ENCODE assay signal across 8 mouse cellular contexts in the genomic region with DNA sequence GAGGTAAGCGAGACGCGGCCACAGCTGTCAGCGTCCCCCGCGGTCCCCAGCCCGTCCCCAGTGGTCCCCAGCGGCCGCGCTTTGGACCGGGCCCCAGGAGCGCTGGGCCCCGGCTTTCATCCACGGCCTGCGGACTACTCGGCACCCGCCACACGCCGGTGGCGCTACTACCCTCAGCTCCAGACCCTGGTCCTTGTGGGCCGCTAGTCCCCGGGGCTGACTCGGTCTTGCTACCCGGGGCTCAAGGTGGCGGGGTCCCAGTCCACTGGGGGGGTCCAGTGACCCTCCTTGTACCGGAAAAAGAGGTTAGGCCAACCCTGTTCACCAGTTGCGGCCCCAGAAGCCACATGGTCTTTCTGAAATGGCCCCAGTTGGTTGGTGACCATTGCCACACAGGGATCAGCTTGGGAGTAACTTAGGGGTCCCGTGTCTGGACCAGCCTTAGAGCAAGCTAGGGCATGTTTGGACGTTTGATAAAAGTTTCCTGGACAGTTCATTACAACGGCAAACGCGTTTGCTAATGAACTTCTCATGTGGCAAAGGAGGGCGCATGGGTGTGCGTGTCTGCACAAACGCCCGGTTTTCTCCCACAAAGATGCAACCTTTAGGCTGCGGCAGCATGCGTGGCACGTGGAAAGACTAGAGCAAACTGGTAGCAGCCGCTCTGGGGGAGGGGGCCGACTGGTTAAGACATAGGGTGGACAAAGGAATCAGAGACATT. TPM values are rescaled to one million over a fixed set of nuclear protein-coding genes. Genes with fewer than 3 reads are reported as not detected.
DNase-seq lines count a peak whose midpoint lies in the region; ATAC-seq and TF ChIP-seq lines count a peak whose summit lies in the region.

No protein-coding gene starts in this region.

- WGBS in heart, embryonic 12.5 days, result 1% methylated on average over 41 of the region's 41 CpGs
- 3% methylated on average over 41 of the region's 41 CpGs for WGBS in liver, embryonic 13.5 days (ENCODE audit: insufficient replicate concordance)
- 2% methylated on average over 41 of the region's 41 CpGs for WGBS in stomach, embryonic 14.5 days

- peaks cover 12% of the 10 kb centered on the region for H3K4me1 ChIP-seq in bone marrow macrophage, adult 2 months (ENCODE audit: control insufficient read depth, insufficient read depth, low read length)
- H3K4me1 ChIP-seq in heart, embryonic 12.5 days (replicated peaks), result peaks cover 57% of the 10 kb centered on the region
- peaks cover 15% of the 10 kb centered on the region for H3K4me1 ChIP-seq in liver, embryonic 13.5 days (replicated peaks)
- H3K4me1 ChIP-seq in stomach, embryonic 14.5 days (ENCODE audit: control insufficient read depth, insufficient read depth, low read length), result peaks cover 12% of the 10 kb centered on the region

- H3K9me3 ChIP-seq in heart, embryonic 12.5 days (replicated peaks), result peaks cover 6% of the 10 kb centered on the region
- 0 out of 2 replicates have a peak, but pooled peaks cover 5% of the 10 kb centered on the region for H3K9me3 ChIP-seq in liver, embryonic 13.5 days (replicated peaks)
- no peaks in the 10 kb centered on the region for H3K9me3 ChIP-seq in stomach, embryonic 14.5 days (ENCODE audit: control insufficient read depth, low read depth, low read length)

- no peak for TF ChIP-seq CTCF in left cerebral cortex, adult 2 months (IDR thresholded peaks at IDR 0.05)
- no peak for TF ChIP-seq CTCF in bone marrow macrophage, adult 2 months (IDR thresholded peaks at IDR 0.05; ENCODE audit: low read depth, low read length)

- H3K27me3 ChIP-seq in heart, embryonic 12.5 days (replicated peaks), result no peaks in the 10 kb centered on the region
- H3K27me3 ChIP-seq in liver, embryonic 13.5 days, result peaks cover 36% of the 10 kb centered on the region
- no peaks in the 10 kb centered on the region for H3K27me3 ChIP-seq in stomach, embryonic 14.5 days (ENCODE audit: control insufficient read depth, insufficient read depth, low read length)

- no peak for TF ChIP-seq POLR2A in bone marrow macrophage, adult 2 months (IDR thresholded peaks at IDR 0.05; ENCODE audit: borderline replicate concordance, low read depth, low read length)

- no peak for DNase-seq in left cerebral cortex, adult 2 months (ENCODE audit: extremely low spot score in 1 of 2, low spot score in 2 of 2)
- DNase-seq in left cerebral cortex, adult 9 months (ENCODE audit: low spot score in 2 of 2), result no peak
- no peak for DNase-seq in liver, embryonic 13.5 days
- no peak for DNase-seq in yolk sac, embryonic 10.5 days (ENCODE audit: low spot score)
- DNase-seq in gastrocnemius, postnatal 36 days, result no peak

- peak overlapping the region; percentile 75 for H3K4me2 ChIP-seq in heart, embryonic 12.5 days
- peak overlapping the region; percentile 78 for H3K4me2 ChIP-seq in liver, embryonic 13.5 days
- H3K4me2 ChIP-seq in stomach, embryonic 14.5 days (replicated peaks; ENCODE audit: low read depth, low read length), result peak overlapping the region; percentile 98

- H3K9ac ChIP-seq in heart, embryonic 12.5 days, result peak overlapping the region; percentile 98
- peak overlapping the region; percentile 66 for H3K9ac ChIP-seq in liver, embryonic 13.5 days
- peak overlapping the region; percentile 71 for H3K9ac ChIP-seq in stomach, embryonic 14.5 days (replicated peaks; ENCODE audit: low read depth, low read length)

- H3K27ac ChIP-seq in left cerebral cortex, adult 2 months, result peak overlapping the region; percentile 89
- H3K27ac ChIP-seq in bone marrow macrophage, adult 2 months (ENCODE audit: insufficient read depth, low read depth, low read length), result 0 out of 2 replicates have a peak overlapping the region, but pooled peaks have one; percentile 4
- peak overlapping the region; percentile 98 for H3K27ac ChIP-seq in heart, embryonic 12.5 days (ENCODE audit: poor library complexity, severe bottlenecking)
- H3K27ac ChIP-seq in liver, embryonic 13.5 days, result no peak overlapping the region
- H3K27ac ChIP-seq in stomach, embryonic 14.5 days (ENCODE audit: low read length), result no peak overlapping the region

- H3K4me3 ChIP-seq in left cerebral cortex, adult 2 months, result peak overlapping the region; percentile 92
- peak overlapping the region; percentile 97 for H3K4me3 ChIP-seq in bone marrow macrophage, adult 2 months (ENCODE audit: insufficient read depth, low read length)
- H3K4me3 ChIP-seq in heart, embryonic 12.5 days, result peak overlapping the region; percentile 82
- H3K4me3 ChIP-seq in liver, embryonic 13.5 days (replicated peaks), result peak overlapping the region; percentile 64
- peak overlapping the region; percentile 74 for H3K4me3 ChIP-seq in stomach, embryonic 14.5 days (ENCODE audit: low read depth, low read length)

- peak; percentile 36; the same call in 1 of the 2 replicates for ATAC-seq in heart, embryonic 12.5 days (ENCODE audit: insufficient number of reproducible peaks, low FRiP score)
- 0 out of 2 replicates have a peak, but pooled peaks have one; percentile 20 for ATAC-seq in liver, embryonic 13.5 days (ENCODE audit: low read depth)
- peak; percentile 51; the same call in 1 of the 2 replicates for ATAC-seq in stomach, embryonic 14.5 days (ENCODE audit: insufficient number of reproducible peaks, insufficient read depth, low FRiP score, low read depth)

- intact Hi-C loops in left cerebral cortex, adult 2 months (cut with DNase I), result loop anchor here (2.0 kb wide), 1 partner anchor 18 kb away; no protein-coding TSS in a partner anchor
- intact Hi-C loops in gastrocnemius, postnatal 36 days (cut with DNase I), result no loop called here

- 0 out of 2 replicates have a peak, but pooled peaks cover 3% of the 10 kb centered on the region for H3K36me3 ChIP-seq in heart, embryonic 12.5 days
- H3K36me3 ChIP-seq in liver, embryonic 13.5 days, result no peaks in the 10 kb centered on the region
- H3K36me3 ChIP-seq in stomach, embryonic 14.5 days (ENCODE audit: control insufficient read depth, insufficient read depth, low read length), result no peaks in the 10 kb centered on the region

RNA-seq across cellular contexts. Expression of a gene that starts 0.5 kb away (rescaled TPM):
- total RNA-seq in left cerebral cortex, adult 2 months (2021), result 10 to 100 TPM; 71.4 to 75.1 TPM
- polyA plus RNA-seq in bone marrow macrophage, adult 2 months (2012; ENCODE audit: insufficient read depth, insufficient read length, missing spikeins), result 98.5 and 98.7 TPM in 2 replicates
- 151 and 161 TPM in 2 replicates for polyA plus RNA-seq in heart, embryonic 12.5 days (2016; fragmentation: Nextera tagmentation; extraction: Ambion mirVana)
- polyA plus RNA-seq in liver, embryonic 13.5 days (2015; fragmentation: Nextera tagmentation; extraction: Ambion mirVana), result 12.9 and 15.9 TPM in 2 replicates
- 54.3 and 60.7 TPM in 2 replicates for polyA plus RNA-seq in stomach, embryonic 14.5 days (2014; fragmentation: Nextera tagmentation; extraction: Ambion mirVana)
- total RNA-seq in gastrocnemius, postnatal 36 days (2021), result 100 to 1,000 TPM; 159 to 165 TPM

RNA-seq across cellular contexts. Expression of a gene that starts 29.6 kb away (rescaled TPM):
- total RNA-seq in left cerebral cortex, adult 2 months (2021), result under 1 TPM in 1 of 2 experiments, not detected in 1; 0.23 TPM
- not detected in 2 replicates for polyA plus RNA-seq in bone marrow macrophage, adult 2 months (2012; ENCODE audit: insufficient read depth, insufficient read length, missing spikeins)
- polyA plus RNA-seq in heart, embryonic 12.5 days (2016; fragmentation: Nextera tagmentation; extraction: Ambion mirVana), result 0.64 and 1.3 TPM in 2 replicates
- polyA plus RNA-seq in liver, embryonic 13.5 days (2015; fragmentation: Nextera tagmentation; extraction: Ambion mirVana), result 3.8 TPM in 2 replicates
- 5.4 and 5.6 TPM in 2 replicates for polyA plus RNA-seq in stomach, embryonic 14.5 days (2014; fragmentation: Nextera tagmentation; extraction: Ambion mirVana)
- total RNA-seq in gastrocnemius, postnatal 36 days (2021), result not detected

RNA-seq across cellular contexts. Expression of a gene that starts 46.1 kb away (rescaled TPM):
- not detected for total RNA-seq in left cerebral cortex, adult 2 months (2021)
- polyA plus RNA-seq in bone marrow macrophage, adult 2 months (2012; ENCODE audit: insufficient read depth, insufficient read length, missing spikeins), result not detected in 2 replicates
- polyA plus RNA-seq in heart, embryonic 12.5 days (2016; fragmentation: Nextera tagmentation; extraction: Ambion mirVana), result not detected in 2 replicates
- polyA plus RNA-seq in liver, embryonic 13.5 days (2015; fragmentation: Nextera tagmentation; extraction: Ambion mirVana), result 0.50 TPM in 1 of 2 replicates, not detected in the other
- polyA plus RNA-seq in stomach, embryonic 14.5 days (2014; fragmentation: Nextera tagmentation; extraction: Ambion mirVana), result not detected in 2 replicates
- total RNA-seq in gastrocnemius, postnatal 36 days (2021), result not detected

Comparison
In these comparisons a context has a peak if more than half of its experiments do, and no peak if none do; other contexts are left out.
1. H3K27ac ChIP-seq: peak in left cerebral cortex, adult 2 months (single experiment), bone marrow macrophage, adult 2 months (single experiment) and heart, embryonic 12.5 days (single experiment); none in liver, embryonic 13.5 days (single experiment) and stomach, embryonic 14.5 days (single experiment).
2. Peak in every context shown above with its lines, with median percentiles within 50 percentile points of each other: H3K4me3 ChIP-seq, ATAC-seq, H3K4me2 ChIP-seq and H3K9ac ChIP-seq.